Mouse (Mus musculus): Measurements from ENCODE around the gene Cmss1.

DNA sequence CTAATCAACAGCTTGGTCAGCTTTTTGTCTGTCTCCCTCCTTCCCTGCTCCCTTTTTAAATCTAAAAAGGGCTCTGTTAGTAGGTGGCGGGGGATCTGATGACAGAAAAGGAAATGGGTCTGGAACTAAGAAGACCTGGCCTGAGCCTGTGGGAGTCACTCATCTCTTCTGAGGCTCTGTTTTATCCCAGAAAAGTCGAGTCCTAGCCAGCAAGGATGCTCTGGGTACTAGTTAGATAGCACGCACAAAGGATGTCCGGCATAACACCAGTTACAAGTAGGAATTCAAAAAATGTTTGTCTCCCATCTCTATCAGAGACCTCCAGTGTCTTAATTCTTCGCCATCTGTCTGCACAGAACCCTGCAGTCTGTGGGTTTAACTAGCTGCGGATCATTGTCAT is 301.2 kb downstream of the Cmss1 start:
- TF ChIP-seq EP300 (IDR thresholded peaks at IDR 0.05; ENCODE audit: low read depth): no peak
- TF ChIP-seq CTCF (IDR thresholded peaks at IDR 0.05; ENCODE audit: low read depth): no peak
